Comparison of ENCODE assay signal across 8 mouse cellular contexts in the genomic region with DNA sequence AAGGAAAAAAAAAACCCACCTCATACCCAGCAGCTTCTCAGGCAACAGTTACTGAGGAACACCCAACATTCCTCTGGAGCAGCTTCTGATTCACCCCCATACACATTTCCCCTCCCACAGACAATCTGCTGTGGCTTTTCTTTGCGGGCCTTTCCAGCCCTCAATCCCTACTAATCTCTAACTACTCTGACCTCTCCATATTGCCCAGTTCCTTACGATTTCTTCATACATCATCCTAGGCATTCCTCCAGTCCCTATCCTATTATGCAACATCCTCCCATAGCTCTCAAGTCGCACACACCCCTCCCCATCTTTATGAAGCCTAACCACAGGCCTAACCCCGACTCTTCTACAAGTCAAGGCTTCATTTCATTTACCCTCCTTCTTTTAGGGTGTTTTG. TPM values are rescaled to one million over a fixed set of nuclear protein-coding genes. Genes with fewer than 3 reads are reported as not detected.
DNase-seq lines count a peak whose midpoint lies in the region; ATAC-seq and TF ChIP-seq lines count a peak whose summit lies in the region.

No protein-coding gene starts in this region.

- H3K4me1 ChIP-seq in olfactory bulb, adult 2 months (ENCODE audit: control insufficient read depth, insufficient read depth, low read length): no peaks in the 10 kb centered on the region; the same call in 1 of the 2 replicates

- no peak for DNase-seq in frontal cortex, postnatal 10 days (ENCODE audit: low spot score in 2 of 2)
- DNase-seq in right cerebral cortex, postnatal 25 days: peak; percentile 59
- DNase-seq in right cerebral cortex, postnatal 10 days (ENCODE audit: low spot score in 2 of 2): no peak
- peak; percentile 48 to 84 for DNase-seq in left cerebral cortex, postnatal 25 days (ENCODE audit: low spot score in 2 of 2)
- no peak for DNase-seq in spleen, adult 18-20 months
- no peak for DNase-seq in adrenal gland, postnatal 10 days

- peak; percentile 57 for ATAC-seq in frontal cortex, adult (ENCODE audit: low TSS enrichment)

- intact Hi-C loops in left cerebral cortex, postnatal 25 days (cut with DNase I): loop anchor here (2.0 kb wide), 1 partner anchor 16 kb away; no protein-coding TSS in a partner anchor

- H3K27ac ChIP-seq in olfactory bulb, adult 2 months (ENCODE audit: insufficient read depth, low read depth, low read length): no peak overlapping the region

- TF ChIP-seq CTCF in olfactory bulb, adult 2 months (IDR thresholded peaks at IDR 0.05; ENCODE audit: insufficient read depth, low read depth, low read length): no peak

- peak overlapping the region; percentile 21 for H3K4me3 ChIP-seq in olfactory bulb, adult 2 months (ENCODE audit: insufficient read depth, low read depth, low read length)

- no peak for TF ChIP-seq POLR2A in olfactory bulb, adult 2 months (IDR thresholded peaks at IDR 0.05; ENCODE audit: insufficient read depth, low read depth, low read length)

- 29% methylated on average over 4 of the region's 4 CpGs for WGBS in olfactory bulb, adult 2 months

RNA-seq across cellular contexts. Expression of a gene that starts 1.6 kb away (rescaled TPM):
- total RNA-seq in left cerebral cortex, postnatal 25 days (2021): 10 to 100 TPM; 51.1 to 51.7 TPM
- polyA plus RNA-seq in olfactory bulb, adult 2 months (2012; ENCODE audit: insufficient read depth, insufficient read length, low replicate concordance, missing spikeins): not detected in 2 replicates
- total RNA-seq in adrenal gland, postnatal 10 days (2021): 10 to 100 TPM; 35.0 to 40.3 TPM

RNA-seq across cellular contexts. Expression of a gene that starts 5.7 kb away (rescaled TPM):
- total RNA-seq in left cerebral cortex, postnatal 25 days (2021): 10 to 100 TPM; 36.2 to 43.7 TPM
- polyA plus RNA-seq in olfactory bulb, adult 2 months (2012; ENCODE audit: insufficient read depth, insufficient read length, low replicate concordance, missing spikeins): not detected in 2 replicates
- total RNA-seq in adrenal gland, postnatal 10 days (2021): 10 to 100 TPM; 56.2 to 69.5 TPM

RNA-seq across cellular contexts. Expression of a gene that starts 19.2 kb away (rescaled TPM):
- total RNA-seq in left cerebral cortex, postnatal 25 days (2021): not detected
- not detected in 2 replicates for polyA plus RNA-seq in olfactory bulb, adult 2 months (2012; ENCODE audit: insufficient read depth, insufficient read length, low replicate concordance, missing spikeins)
- 10 to 100 TPM in 1 of 2 experiments, 1 to 10 TPM in 1; 8.1 to 25.3 TPM for total RNA-seq in adrenal gland, postnatal 10 days (2021)

RNA-seq across cellular contexts. Expression of a gene that starts 28.7 kb away (rescaled TPM):
- 10 to 100 TPM; 42.1 to 46.2 TPM for total RNA-seq in left cerebral cortex, postnatal 25 days (2021)
- not detected in 2 replicates for polyA plus RNA-seq in olfactory bulb, adult 2 months (2012; ENCODE audit: insufficient read depth, insufficient read length, low replicate concordance, missing spikeins)
- 10 to 100 TPM; 30.6 to 38.6 TPM for total RNA-seq in adrenal gland, postnatal 10 days (2021)

RNA-seq across cellular contexts. Expression of a gene that starts 28.8 kb away (rescaled TPM):
- 10 to 100 TPM; 16.8 to 18.1 TPM for total RNA-seq in left cerebral cortex, postnatal 25 days (2021)
- not detected in 2 replicates for polyA plus RNA-seq in olfactory bulb, adult 2 months (2012; ENCODE audit: insufficient read depth, insufficient read length, low replicate concordance, missing spikeins)
- total RNA-seq in adrenal gland, postnatal 10 days (2021): 1 to 10 TPM; 9.2 to 9.8 TPM

Comparison
In these comparisons a context has a peak if more than half of its experiments do, and no peak if none do; other contexts are left out.
1. DNase-seq: peak in right cerebral cortex, postnatal 25 days (single experiment) and left cerebral cortex, postnatal 25 days (2 of 2); none in frontal cortex, postnatal 10 days (0 of 2), right cerebral cortex, postnatal 10 days (0 of 2), spleen, adult 18-20 months (0 of 2) and adrenal gland, postnatal 10 days (single experiment).
2. RNA of a gene that starts 19.2 kb away (total RNA-seq): 8.1 to 25.3 TPM in adrenal gland, postnatal 10 days; not detected in left cerebral cortex, postnatal 25 days; every median in the first group is over 4 times any median in the second.